Mouse (Mus musculus): ENCODE data around the gene Spint2. TPM values are rescaled to one million over a fixed set of nuclear protein-coding genes. Genes with fewer than 3 reads are reported as not detected.
"Not testable (repeated sequence)": the region's sequence is repeated elsewhere in the genome, so short reads cannot be mapped to it uniquely, and the experiment has no call there.

Gene Spint2
- polyA plus RNA-seq, 1 experiment, result 21.4 TPM

- DNase-seq (ENCODE audit: extremely low spot score in 1 of 2, low spot score in 1 of 2), result no peak
Observed at GRCm38 (mm10) chr7:29246619-29247313, 34.9 kb downstream of the Spint2 start.

GRCm38 (mm10) chr7:29246015-29246414 is 35.7 kb downstream of the Spint2 start:
- no peak for DNase-seq (ENCODE audit: extremely low spot score in 1 of 2, low spot score in 1 of 2)

- DNase-seq (ENCODE audit: extremely low spot score in 1 of 2, low spot score in 1 of 2), result no peak
Observed at GRCm38 (mm10) chr7:29244732-29245416, 36.8 kb downstream of the Spint2 start.

- DNase-seq (ENCODE audit: extremely low spot score in 1 of 2, low spot score in 1 of 2), result peak; percentile 97 to 99
Observed at GRCm38 (mm10) chr7:29238019-29238967, 43.4 kb downstream of the Spint2 start, which contains the start of gene Yif1b. TSS of gene Yif1b (plus strand) at chr7:29238329.

GRCm38 (mm10) chr7:29237596-29237995 is 44.1 kb downstream of the Spint2 start:
- not testable (repeated sequence) for DNase-seq (ENCODE audit: extremely low spot score in 1 of 2, low spot score in 1 of 2)

- no peak for DNase-seq (ENCODE audit: extremely low spot score in 1 of 2, low spot score in 1 of 2)
Observed at GRCm38 (mm10) chr7:29236593-29236992, 45.1 kb downstream of the Spint2 start.

GRCm38 (mm10) chr7:29234661-29235060 is 47.1 kb downstream of the Spint2 start:
- no peak for DNase-seq (ENCODE audit: extremely low spot score in 1 of 2, low spot score in 1 of 2)

GRCm38 (mm10) chr7:29233745-29234144 is 48.0 kb downstream of the Spint2 start:
- DNase-seq (ENCODE audit: extremely low spot score in 1 of 2, low spot score in 1 of 2), result peak in 1 of 2 experiments; percentile 42

- DNase-seq (ENCODE audit: extremely low spot score in 1 of 2, low spot score in 1 of 2), result no peak
Observed at GRCm38 (mm10) chr7:29232247-29233013, 49.3 kb downstream of the Spint2 start, which contains the start of gene Kcnk6. TSS of gene Kcnk6 (minus strand) at chr7:29232515.

- no peak for DNase-seq (ENCODE audit: extremely low spot score in 1 of 2, low spot score in 1 of 2)
Observed at GRCm38 (mm10) chr7:29231517-29231916, 50.2 kb downstream of the Spint2 start.

GRCm38 (mm10) chr7:29230560-29230959 is 51.2 kb downstream of the Spint2 start:
- no peak for DNase-seq (ENCODE audit: extremely low spot score in 1 of 2, low spot score in 1 of 2)

GRCm38 (mm10) chr7:29228202-29228601 is 53.5 kb downstream of the Spint2 start:
- no peak for DNase-seq (ENCODE audit: extremely low spot score in 1 of 2, low spot score in 1 of 2)

- no peak for DNase-seq (ENCODE audit: extremely low spot score in 1 of 2, low spot score in 1 of 2)
Observed at GRCm38 (mm10) chr7:29225520-29225919, 56.2 kb downstream of the Spint2 start.

- DNase-seq (ENCODE audit: extremely low spot score in 1 of 2, low spot score in 1 of 2), result no peak
Observed at GRCm38 (mm10) chr7:29224756-29225394, 56.8 kb downstream of the Spint2 start.

- no peak for DNase-seq (ENCODE audit: extremely low spot score in 1 of 2, low spot score in 1 of 2)
Observed at GRCm38 (mm10) chr7:29214846-29215245, 66.9 kb downstream of the Spint2 start.

GRCm38 (mm10) chr7:29214236-29214635 is 67.5 kb downstream of the Spint2 start:
- no peak for DNase-seq (ENCODE audit: extremely low spot score in 1 of 2, low spot score in 1 of 2)

- peak in 1 of 2 experiments; percentile 29 for DNase-seq (ENCODE audit: extremely low spot score in 1 of 2, low spot score in 1 of 2)
Observed at GRCm38 (mm10) chr7:29213675-29214082, 68.0 kb downstream of the Spint2 start, which contains the start of gene Catsperg1. TSS of gene Catsperg1 (minus strand) at chr7:29214035.

- DNase-seq (ENCODE audit: extremely low spot score in 1 of 2, low spot score in 1 of 2), result not testable (repeated sequence)
Observed at GRCm38 (mm10) chr7:29212775-29213560, 68.7 kb downstream of the Spint2 start.

Measured in frontal cortex, adult 2 months (tissue).